Mouse (Mus musculus) megakaryocyte, adult 5-6 weeks (primary cell): ENCODE measurements around the gene 2610507B11Rik. TPM values are rescaled to one million over a fixed set of nuclear protein-coding genes. Genes with fewer than 3 reads are reported as not detected.

Experiments used
- ATAC-seq: 2 replicates; pipeline ENCODE4 v1.8.0; 2016; ENCODE audit warnings: mild to moderate bottlenecking, inconsistent platforms; ENCODE audit not compliant: poor library complexity, severe bottlenecking
- total RNA-seq, 2 experiments: library from RNA; stranded (forward) in 1 of 2; stranded (reverse) in 1 of 2; fragments of 153-499, 151-499 nt in 1 of 2; fragments of 221-1000, 200-1000 nt in 1 of 2; gene quantifications; 2 replicates each; pipeline versions ENCODE4 v1.2.3 to v1.2.4; 2015 to 2017

2610507B11Rik gene
- total RNA-seq, 2 experiments from 2014 or later: 33.7 to 54.6 TPM

DNA sequence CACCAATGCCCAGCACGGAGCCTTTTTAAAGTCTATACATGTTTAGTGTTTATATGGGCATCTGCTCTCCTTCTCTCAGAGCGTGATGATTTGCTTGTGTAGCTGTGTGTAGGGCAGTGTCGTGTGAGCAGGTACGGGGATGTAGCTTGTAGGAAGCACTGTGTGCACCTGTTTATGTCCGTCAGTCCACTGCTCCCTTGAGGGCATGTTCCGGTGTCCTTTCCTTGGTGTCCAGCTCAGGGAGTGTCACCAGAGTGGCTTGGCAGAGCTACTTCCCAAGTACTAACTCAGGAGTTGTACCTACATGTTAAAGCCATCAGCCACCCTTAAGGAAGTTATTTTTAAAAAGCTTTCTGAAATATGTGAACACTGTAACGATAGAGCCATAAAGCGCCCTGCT, 75.5 kb downstream of the 2610507B11Rik start:
- ATAC-seq: no peak

Other genes starting within 250 kb of the 2610507B11Rik start
- 4.8 and 5.6 TPM in 2 replicates for gene Dhrs13, start 229.5 kb upstream of the 2610507B11Rik start, total RNA-seq (2015)
- 3.5 and 5.3 TPM in 2 replicates for gene Dhrs13, start 229.5 kb upstream of the 2610507B11Rik start, total RNA-seq (2017)
- gene Flot2, start 223.8 kb upstream of the 2610507B11Rik start, total RNA-seq (2015): 82.9 and 91.4 TPM in 2 replicates
- gene Flot2, start 223.8 kb upstream of the 2610507B11Rik start, total RNA-seq (2017): 140 and 141 TPM in 2 replicates
- 14.1 and 19.2 TPM in 2 replicates for gene Eral1, start 181.4 kb upstream of the 2610507B11Rik start, total RNA-seq (2015)
- gene Eral1, start 181.4 kb upstream of the 2610507B11Rik start, total RNA-seq (2017): 20.9 and 22.1 TPM in 2 replicates
- gene Fam222b, start 167.1 kb upstream of the 2610507B11Rik start, total RNA-seq (2015): 24.0 and 28.2 TPM in 2 replicates
- gene Fam222b, start 167.1 kb upstream of the 2610507B11Rik start, total RNA-seq (2017): 8.5 and 9.1 TPM in 2 replicates
- 1.3 TPM in 2 replicates for gene Traf4, start 96.2 kb upstream of the 2610507B11Rik start, total RNA-seq (2015)
- gene Traf4, start 96.2 kb upstream of the 2610507B11Rik start, total RNA-seq (2017): 0.51 and 2.2 TPM in 2 replicates
- 2.4 and 8.6 TPM in 2 replicates for gene Nek8, start 85.1 kb upstream of the 2610507B11Rik start, total RNA-seq (2015)
- gene Nek8, start 85.1 kb upstream of the 2610507B11Rik start, total RNA-seq (2017): 2.1 and 6.9 TPM in 2 replicates
- gene Tlcd1, start 85.0 kb upstream of the 2610507B11Rik start, total RNA-seq (2015): 0.76 and 2.8 TPM in 2 replicates
- gene Tlcd1, start 85.0 kb upstream of the 2610507B11Rik start, total RNA-seq (2017): 1.0 and 1.3 TPM in 2 replicates
- gene Rpl23a, start 78.2 kb upstream of the 2610507B11Rik start, total RNA-seq (2015): 2,467 and 2,664 TPM in 2 replicates
- gene Rpl23a, start 78.2 kb upstream of the 2610507B11Rik start, total RNA-seq (2017): 2,641 and 2,675 TPM in 2 replicates
- gene Rab34, start 73.3 kb upstream of the 2610507B11Rik start, total RNA-seq (2015): not detected in 2 replicates
- 1.3 TPM in 1 of 2 replicates, not detected in the other for gene Rab34, start 73.3 kb upstream of the 2610507B11Rik start, total RNA-seq (2017)
- gene Proca1, start 68.4 kb upstream of the 2610507B11Rik start, total RNA-seq (2015): 0.62 and 1.6 TPM in 2 replicates
- gene Proca1, start 68.4 kb upstream of the 2610507B11Rik start, total RNA-seq (2017): 1.1 and 1.3 TPM in 2 replicates
- gene Sdf2, start 16.0 kb upstream of the 2610507B11Rik start, total RNA-seq (2015): 64.3 and 75.1 TPM in 2 replicates
- 44.1 and 50.1 TPM in 2 replicates for gene Sdf2, start 16.0 kb upstream of the 2610507B11Rik start, total RNA-seq (2017)
- gene Supt6, start 15.8 kb upstream of the 2610507B11Rik start, total RNA-seq (2015): 28.3 and 28.7 TPM in 2 replicates
- 27.2 and 36.4 TPM in 2 replicates for gene Supt6, start 15.8 kb upstream of the 2610507B11Rik start, total RNA-seq (2017)
- gene BC030499, start 29.1 kb downstream of the 2610507B11Rik start, total RNA-seq (2015): 0.56 TPM in 1 of 2 replicates, not detected in the other
- 0.18 and 0.77 TPM in 2 replicates for gene BC030499, start 29.1 kb downstream of the 2610507B11Rik start, total RNA-seq (2017)
- 23.6 and 31.6 TPM in 2 replicates for gene Spag5, start 39.8 kb downstream of the 2610507B11Rik start, total RNA-seq (2015)
- 60.7 and 63.2 TPM in 2 replicates for gene Spag5, start 39.8 kb downstream of the 2610507B11Rik start, total RNA-seq (2017)
- gene Aldoc, start 61.2 kb downstream of the 2610507B11Rik start, total RNA-seq (2015): 0.62 and 1.7 TPM in 2 replicates
- 1.0 and 1.6 TPM in 2 replicates for gene Aldoc, start 61.2 kb downstream of the 2610507B11Rik start, total RNA-seq (2017)
- 31.8 and 33.5 TPM in 2 replicates for gene Pigs, start 66.7 kb downstream of the 2610507B11Rik start, total RNA-seq (2015)
- gene Pigs, start 66.7 kb downstream of the 2610507B11Rik start, total RNA-seq (2017): 21.5 and 22.4 TPM in 2 replicates
- gene Unc119, start 81.7 kb downstream of the 2610507B11Rik start, total RNA-seq (2015): 94.0 and 96.6 TPM in 2 replicates
- gene Unc119, start 81.7 kb downstream of the 2610507B11Rik start, total RNA-seq (2017): 54.2 and 56.7 TPM in 2 replicates
- gene Foxn1, start 124.8 kb downstream of the 2610507B11Rik start, total RNA-seq (2015): not detected in 2 replicates
- gene Foxn1, start 124.8 kb downstream of the 2610507B11Rik start, total RNA-seq (2017): not detected in 2 replicates
- 0.51 TPM in 1 of 2 replicates, not detected in the other for gene Slc13a2, start 160.5 kb downstream of the 2610507B11Rik start, total RNA-seq (2015)
- gene Slc13a2, start 160.5 kb downstream of the 2610507B11Rik start, total RNA-seq (2017): not detected in 2 replicates
- 0.46 TPM in 1 of 2 replicates, not detected in the other for gene Slc46a1, start 203.9 kb downstream of the 2610507B11Rik start, total RNA-seq (2015)
- 0.33 and 0.77 TPM in 2 replicates for gene Slc46a1, start 203.9 kb downstream of the 2610507B11Rik start, total RNA-seq (2017)
- 0.23 TPM in 1 of 2 replicates, not detected in the other for gene Sarm1, start 236.0 kb downstream of the 2610507B11Rik start, total RNA-seq (2015)
- not detected in 2 replicates for gene Sarm1, start 236.0 kb downstream of the 2610507B11Rik start, total RNA-seq (2017)
- gene Vtn, start 237.3 kb downstream of the 2610507B11Rik start, total RNA-seq (2015): not detected in 2 replicates
- not detected in 2 replicates for gene Vtn, start 237.3 kb downstream of the 2610507B11Rik start, total RNA-seq (2017)
- gene Sebox, start 241.7 kb downstream of the 2610507B11Rik start, total RNA-seq (2015): not detected in 2 replicates
- not detected in 2 replicates for gene Sebox, start 241.7 kb downstream of the 2610507B11Rik start, total RNA-seq (2017)